Mouse (Mus musculus) right cerebral cortex, postnatal 4 days (tissue): ENCODE data around the gene Slfn9.
"Not testable (repeated sequence)": the region's sequence is repeated elsewhere in the genome, so short reads cannot be mapped to it uniquely, and the experiment has no call there.

Experiments used
- DNase-seq: peaks from one replicate; pipeline ENCODE4 v3.0.0-alpha.2; 2022

The Slfn9 gene

DNA sequence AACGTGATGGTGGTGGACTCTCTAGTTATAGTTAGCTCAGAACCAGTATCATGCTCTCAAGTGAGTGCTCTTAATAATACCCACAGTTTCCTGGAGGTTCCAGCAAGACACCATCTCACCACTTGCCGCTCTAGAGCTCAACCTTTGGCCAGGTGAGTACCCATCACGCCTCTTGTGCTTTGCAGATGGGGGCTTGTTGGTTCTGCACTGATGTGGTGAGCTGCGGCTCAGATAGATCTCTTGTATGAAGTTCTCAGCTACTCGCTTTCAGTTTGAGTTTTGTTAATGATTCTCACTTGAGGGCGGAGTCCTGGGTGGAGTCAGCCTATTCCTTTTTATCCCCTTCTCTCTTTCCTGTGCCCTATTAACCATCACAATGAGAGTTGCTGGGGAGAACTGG lies 37.0 kb downstream of the Slfn9 start:
- DNase-seq: no peak

DNA sequence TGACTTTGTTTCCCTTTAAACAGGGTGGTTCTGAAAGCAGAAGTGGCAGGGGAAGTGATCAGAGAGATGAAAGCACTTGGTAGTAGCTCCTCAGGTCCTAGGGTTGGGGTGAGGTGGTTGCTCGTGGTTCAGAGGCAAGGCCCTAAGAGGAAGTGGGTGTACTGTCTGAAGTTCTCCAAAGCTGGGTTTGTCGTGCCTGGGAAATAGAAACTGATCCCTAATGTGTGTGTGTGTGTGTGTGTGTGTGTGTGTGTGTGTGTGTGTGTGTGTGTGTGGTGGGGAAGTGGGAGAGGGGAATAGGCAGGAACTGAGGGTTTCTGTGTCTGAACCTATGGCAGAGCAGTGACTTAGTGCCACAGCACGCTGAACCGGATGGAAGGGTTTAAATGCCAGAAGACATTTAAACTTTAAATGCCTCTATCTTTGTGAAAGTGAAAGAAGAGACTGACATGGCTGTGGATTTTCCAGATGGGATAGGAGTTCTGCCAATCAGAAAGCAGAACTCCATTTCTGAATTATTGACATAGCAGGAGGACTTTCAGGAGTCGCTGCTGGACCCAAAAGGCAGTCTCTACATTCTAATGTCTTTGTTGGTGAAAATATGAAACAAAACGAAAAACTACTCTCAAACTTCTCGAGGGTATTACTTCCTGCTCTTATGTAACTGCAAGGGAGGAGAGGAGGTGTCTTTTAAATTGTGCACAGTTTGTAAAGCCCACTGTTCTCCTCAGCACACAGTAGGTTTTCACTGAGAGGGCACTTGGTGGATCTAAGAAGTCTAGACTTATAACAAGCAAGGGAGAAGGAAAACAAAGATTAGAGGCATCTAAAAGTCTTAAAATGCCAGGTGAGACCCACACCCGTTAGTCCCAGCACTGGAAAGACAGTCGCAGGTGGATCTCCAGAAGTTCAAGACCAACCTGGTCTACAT lies 38.8 kb downstream of the Slfn9 start:
- DNase-seq: no peak

DNA sequence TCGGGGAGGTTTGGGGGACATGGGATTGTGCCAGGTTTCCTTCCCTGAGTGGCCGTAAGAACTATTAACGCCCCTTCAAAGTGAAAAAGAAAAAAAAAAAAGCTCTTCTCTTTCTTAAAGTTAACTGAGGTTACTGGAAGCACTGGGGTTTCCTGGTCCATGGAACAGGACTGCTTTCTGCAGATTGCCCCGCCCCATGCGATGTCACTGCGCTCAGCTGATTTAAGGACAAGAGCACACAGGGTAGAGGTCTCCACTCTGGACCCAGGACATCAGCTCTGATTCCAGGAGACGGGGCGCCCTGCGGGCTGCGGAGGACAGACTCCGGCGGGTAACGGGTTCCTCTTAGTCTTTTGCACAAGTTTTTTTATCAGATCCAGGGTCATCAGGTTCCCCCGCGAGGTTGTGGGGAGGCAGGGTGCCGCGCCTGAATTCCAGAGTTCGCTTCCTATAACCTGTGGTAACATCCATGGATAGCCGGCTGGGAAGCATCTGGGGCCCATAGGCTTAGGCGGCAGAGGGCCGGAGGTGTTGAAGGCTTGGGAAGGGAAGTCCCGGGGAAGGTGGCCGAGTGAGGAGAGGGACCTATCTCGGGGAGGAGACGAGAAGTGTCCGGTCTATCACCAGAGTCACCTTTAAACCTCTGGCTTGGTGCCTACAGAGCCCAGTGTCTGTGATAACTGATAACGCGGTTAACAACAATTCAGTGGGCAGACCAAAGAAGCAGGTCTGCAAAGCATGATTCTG lies 39.6 kb downstream of the Slfn9 start:
- DNase-seq: no peak

DNA sequence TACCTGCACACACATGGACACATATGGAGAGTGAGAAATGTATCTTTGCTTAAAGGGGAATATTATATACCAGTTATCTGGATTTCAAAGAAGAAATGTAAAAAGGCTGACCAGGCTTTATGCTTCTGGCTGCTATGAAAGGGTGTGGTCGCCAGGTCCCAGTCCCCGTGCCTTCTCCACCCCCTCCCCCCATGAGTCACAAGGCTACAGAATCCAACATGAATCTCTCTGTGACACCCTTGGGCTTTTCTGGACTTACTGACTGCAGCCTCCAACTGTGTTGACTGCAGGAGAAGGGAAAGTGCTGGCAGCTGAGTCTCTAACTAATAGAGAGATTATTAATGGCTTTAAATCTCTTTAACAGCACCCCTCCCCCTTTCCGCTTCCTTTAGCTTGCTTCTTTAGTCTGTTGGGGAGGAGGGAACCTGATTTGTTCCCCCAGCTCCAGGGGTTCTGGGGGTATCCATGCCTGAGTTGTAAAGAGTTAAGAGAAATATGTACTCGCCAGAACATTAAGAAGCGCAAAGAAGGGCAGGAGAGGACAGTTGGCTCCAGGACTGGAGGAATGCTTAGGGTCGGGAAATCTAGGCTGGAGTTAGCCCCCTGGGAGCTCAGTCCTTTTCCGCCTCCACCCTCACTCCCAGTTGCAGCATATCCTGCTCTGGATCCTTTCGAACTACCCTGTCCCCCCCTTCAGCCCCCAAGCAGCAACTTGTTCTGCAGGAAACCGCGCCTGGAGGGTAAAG lies 40.7 kb downstream of the Slfn9 start, which contains the start of gene Slfn5:
Gene Slfn5 (plus strand): TSS at position 614 of the 746 bp plus-strand sequence.
- DNase-seq: no peak

DNA sequence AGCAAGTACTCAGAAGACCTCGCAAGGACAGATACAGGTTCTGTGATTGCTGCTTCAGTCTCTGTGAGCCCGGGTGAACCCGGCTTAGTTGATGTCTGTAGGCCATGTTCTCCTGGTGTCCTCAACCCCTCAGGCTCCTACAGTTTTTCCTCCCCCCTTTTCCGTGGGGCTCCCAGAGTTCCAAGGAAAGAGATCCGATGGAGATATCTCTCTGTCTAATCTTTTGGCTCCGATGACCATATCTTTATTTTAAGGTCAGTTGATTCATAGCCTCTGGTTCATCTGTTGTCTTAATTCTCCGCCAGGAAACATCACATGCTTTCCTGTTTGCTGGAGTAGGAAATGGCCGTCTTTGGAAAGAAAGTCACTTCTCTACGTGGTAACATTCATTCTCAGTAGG lies 42.6 kb downstream of the Slfn9 start:
- no peak for DNase-seq

DNA sequence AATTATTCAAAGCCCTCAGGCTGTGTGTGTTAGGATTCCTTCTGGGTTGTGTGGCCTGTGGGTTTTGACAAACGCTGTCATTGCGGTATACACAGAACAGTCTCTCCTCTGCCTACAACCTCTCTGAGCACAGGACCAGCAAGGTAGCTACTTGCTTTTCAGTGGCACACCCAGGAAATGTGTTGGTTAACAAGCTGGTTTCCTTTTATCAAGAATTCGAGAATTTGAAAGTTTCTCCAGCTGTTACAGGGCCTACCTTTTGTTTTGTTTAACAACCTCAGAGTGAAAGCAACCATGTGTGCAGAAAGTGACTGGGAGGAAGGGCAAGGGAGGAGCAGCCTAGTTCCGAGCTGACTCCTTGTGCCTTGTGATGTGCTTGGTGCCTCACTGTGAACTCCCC lies 44.2 kb downstream of the Slfn9 start:
- no peak for DNase-seq

DNA sequence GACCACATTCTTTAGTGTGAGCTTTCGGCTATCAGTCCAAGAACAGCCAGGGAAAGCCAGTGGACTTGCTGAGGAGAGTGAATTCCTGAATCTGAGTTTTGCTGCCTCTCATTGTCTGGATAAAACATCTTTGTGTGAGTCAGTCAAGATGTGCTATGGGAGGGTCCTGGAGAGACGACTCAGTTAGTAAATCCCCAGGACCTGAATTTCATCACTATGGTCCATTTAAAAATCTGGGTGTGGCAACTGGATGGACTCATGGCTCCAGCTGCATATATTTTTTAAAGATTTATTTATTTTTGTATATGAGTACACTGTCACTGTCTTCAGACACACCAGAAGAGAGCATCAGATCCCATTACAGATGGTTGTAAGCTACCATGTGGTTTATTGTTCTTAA lies 46.0 kb downstream of the Slfn9 start:
- no peak for DNase-seq

DNA sequence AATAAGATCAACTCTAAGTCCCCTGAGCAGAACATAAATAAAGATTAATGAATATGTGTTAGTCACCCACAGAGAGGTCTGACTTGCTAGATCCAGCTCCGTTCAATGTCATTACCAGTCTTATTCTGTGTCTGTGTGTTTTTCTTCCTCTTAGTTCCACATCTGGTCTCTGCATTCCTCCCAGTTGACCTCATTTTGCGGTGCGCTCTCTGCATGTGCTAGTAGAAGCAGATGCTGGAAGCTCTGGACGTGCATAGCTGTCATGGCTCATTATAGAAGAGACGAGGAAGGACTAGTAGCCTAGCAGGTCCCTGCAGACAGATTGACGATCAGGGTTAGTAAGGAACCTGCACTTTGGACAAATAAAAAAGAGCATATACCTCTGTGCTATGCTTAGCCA lies 48.3 kb downstream of the Slfn9 start:
- DNase-seq: no peak

DNA sequence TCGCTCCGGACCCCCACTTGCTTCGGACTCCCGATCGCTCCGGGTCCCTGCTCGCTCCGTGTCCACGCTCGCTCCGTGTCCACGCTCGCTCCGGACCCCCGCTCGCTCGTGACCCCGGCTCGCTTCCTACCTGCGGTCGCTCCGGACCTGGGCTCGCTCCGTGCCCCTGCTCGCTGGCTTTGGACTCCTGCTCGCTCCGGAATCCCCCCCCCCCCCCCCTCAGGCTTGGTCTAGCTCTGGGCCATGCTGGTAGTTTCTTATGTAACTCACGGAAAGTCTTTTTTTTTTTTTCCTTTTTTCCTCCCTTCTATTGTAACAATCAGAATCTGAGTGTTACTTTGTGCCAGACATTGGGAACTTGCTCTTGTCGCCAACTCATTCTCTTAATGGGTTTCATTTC lies 58.4 kb downstream of the Slfn9 start:
- no peak for DNase-seq

DNA sequence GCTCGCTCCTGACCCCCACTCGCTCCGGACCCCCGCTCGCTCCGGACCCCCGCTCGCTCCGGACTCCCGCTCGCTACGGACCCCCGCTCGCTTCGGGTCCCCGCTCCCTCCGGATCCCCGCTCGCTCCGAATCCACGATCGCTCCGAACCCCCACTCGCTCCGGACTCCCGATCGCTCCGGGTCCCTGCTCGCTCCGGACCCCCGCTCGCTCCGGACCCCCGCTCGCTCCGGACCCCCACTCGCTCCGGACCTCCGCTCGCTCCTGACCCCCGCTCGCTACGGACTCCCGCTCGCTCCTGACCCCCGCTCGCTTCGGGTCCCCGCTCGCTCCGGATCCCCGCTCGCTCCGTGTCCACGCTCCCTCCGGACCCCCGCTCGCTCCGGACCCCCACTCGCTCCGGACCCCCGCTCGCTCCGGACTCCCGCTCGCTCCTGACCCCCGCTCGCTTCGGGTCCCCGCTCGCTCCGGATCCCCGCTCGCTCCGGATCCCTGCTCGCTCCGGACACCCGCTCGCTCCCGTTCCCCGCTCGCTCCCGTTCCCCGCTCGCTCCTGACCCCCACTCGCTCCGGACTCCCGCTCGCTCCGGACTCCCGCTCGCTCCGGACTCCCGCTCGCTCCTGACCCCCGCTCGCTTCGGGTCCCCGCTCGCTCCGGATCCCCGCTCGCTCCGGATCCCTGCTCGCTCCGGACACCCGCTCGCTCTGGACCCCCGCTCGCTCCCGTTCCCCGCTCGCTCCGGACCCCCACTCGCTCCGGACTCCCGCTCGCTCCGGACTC lies 59.8 kb downstream of the Slfn9 start:
- DNase-seq: not testable (repeated sequence)

DNA sequence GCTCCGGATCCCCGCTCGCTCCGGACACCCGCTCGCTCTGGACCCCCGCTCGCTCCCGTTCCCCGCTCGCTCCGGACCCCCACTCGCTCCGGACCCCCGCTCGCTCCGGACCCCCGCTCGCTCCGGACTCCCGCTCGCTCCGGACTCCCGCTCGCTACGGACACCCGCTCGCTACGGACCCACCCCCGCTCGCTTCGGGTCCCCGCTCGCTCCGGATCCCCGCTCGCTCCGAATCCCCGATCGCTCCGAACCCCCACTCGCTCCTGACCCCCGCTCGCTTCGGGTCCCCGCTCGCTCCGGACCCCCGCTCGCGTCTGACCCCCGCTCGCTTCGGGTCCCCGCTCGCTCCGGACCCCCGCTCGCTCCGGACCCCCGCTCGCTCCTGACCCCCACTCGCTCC lies 60.5 kb downstream of the Slfn9 start:
- not testable (repeated sequence) for DNase-seq

DNA sequence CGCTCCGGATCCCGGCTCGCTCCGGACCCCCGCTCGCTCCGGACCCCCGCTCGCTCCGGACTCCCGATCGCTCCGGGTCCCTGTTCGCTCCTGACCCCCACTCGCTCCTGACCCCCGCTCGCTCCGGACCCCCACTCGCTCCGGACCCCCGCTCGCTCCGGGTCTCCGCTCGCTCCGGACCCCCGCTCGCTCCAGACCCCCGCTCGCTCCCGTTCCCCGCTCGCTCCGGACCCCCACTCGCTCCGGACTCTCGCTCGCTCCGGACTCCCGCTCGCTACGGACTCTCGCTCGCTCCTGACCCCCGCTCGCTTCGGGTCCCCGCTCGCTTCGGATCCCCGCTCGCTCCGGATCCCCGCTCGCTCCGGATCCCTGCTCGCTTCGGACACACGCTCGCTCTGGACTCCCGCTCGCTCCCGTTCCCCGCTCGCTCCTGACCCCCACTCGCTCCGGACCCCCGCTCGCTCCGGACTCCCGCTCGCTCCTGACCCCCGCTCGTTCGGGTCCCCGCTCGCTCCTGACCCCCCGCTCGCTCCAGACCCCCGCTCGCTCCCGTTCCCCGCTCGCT lies 61.2 kb downstream of the Slfn9 start:
- DNase-seq: not testable (repeated sequence)

DNA sequence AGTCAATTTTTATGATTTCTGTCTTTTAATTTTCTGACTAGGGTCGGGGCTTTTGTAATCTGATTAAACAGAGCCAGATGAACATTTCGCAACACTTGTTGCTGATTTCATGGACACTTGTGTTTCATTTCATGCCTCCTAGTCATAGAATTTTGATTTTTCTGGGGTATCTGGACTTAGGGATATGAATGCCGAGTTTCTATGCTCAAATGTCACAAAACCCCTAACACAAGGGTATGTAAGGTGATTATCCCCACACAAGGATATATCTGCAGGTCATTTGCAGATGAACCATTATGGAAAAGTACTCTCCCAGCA lies 62.0 kb downstream of the Slfn9 start:
- DNase-seq: no peak

DNA sequence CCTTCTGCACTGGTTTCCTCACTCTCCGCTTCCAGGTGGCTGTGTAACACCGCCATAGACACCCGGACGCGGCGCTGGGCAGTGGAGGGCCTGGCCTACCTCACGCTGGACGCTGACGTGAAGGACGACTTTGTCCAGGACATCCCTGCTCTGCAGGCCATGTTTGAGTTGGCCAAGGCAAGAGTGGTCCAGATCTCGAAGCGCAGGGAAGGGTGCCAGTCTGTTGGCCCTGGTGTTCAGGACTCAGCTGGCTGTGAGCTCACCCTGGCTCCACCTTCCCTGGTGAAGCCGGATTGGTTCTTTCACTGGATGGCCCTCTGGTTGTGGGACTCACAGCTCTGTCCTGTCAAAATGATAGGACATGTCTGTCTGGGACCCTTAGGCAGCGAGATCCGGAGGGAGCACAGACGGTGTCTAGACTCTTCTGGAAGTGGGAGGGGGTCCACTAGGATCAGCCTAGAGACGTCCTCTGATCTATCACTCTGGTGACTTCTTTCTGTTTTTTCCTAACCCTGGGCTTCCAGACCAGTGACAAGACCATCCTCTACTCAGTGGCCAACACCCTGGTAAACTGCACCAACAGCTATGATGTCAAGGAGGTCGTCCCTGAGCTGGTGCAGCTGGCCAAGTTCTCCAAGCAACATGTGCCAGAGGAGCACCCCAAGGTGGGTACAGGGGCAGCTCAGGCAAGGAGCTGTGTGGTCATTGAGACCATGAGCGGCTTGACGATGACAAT lies 62.6 kb downstream of the Slfn9 start:
- DNase-seq: no peak
